Mouse (Mus musculus) layer of hippocampus, adult 2 months (tissue): Measurements from ENCODE around the gene Dnah5. TPM values are rescaled to one million over a fixed set of nuclear protein-coding genes. Genes with fewer than 3 reads are reported as not detected.
A peak's percentile ranks its signal among the peaks of the same experiment; 100 is the strongest.

Experiments
- DNase-seq, 2 experiments: peaks; one replicate each; pipeline ENCODE4 v3.0.0; 2022; ENCODE audit warnings: low spot score in 2 of 2
- H3K27ac ChIP-seq: fragments of 200-600 bp; 2 replicates; pipeline ENCODE4 v1.8.1; 2022
- H3K4me3 ChIP-seq: fragments of 200-600 bp; 2 replicates; pipeline ENCODE4 v1.8.1; 2022; ENCODE audit warnings: mild to moderate bottlenecking
- CTCF ChIP-seq: fragments of 200-600 bp; conservative IDR thresholded peaks from 2 replicates; pipeline ENCODE4 v1.8.1; 2022; ENCODE audit warnings: antibody characterized with exemption, mild to moderate bottlenecking, moderate library complexity
- long read RNA-seq, 2 experiments: library from polyadenylated mRNA; stranded (forward); transcript quantifications; one replicate each; pipeline ENCODE4 v2.0.0; 2021; ENCODE audit warnings: borderline mapping rate in 2 of 2
- total RNA-seq, 2 experiments: library from RNA; stranded (reverse); gene quantifications; 2 replicates each; pipeline ENCODE4 v1.2.3; 2021

Gene Dnah5
- 1 to 10 TPM; 3.5 to 4.5 TPM for total RNA-seq
- long read RNA-seq, experiment 1, partial matches to known transcripts, result 1 of 1 reads
- long read RNA-seq, experiment 1, other reads (novel, unspliced or antisense), result 0 of 1 reads
- long read RNA-seq, experiment 2, partial matches to known transcripts, result 1 of 1 reads
- long read RNA-seq, experiment 2, other reads (novel, unspliced or antisense), result 0 of 1 reads

- Histone ChIP-seq H3K4me3 (no peak within 1 kb of the TSS), H3K27ac (no peak within 1 kb of the TSS)
- TF ChIP-seq CTCF, result no peak
- DNase-seq, result no peak
Observed at GRCm38 (mm10) chr15:28203111-28204075, at the start of gene Dnah5. Gene Dnah5 (plus strand): TSS chr15:28203752.

- Histone ChIP-seq H3K4me3 (peak overlapping the region; percentile 59), H3K27ac (peak overlapping the region; percentile 83)
- TF ChIP-seq CTCF, result peak; percentile 63
- DNase-seq, result peak; percentile 28 to 48
Observed at GRCm38 (mm10) chr15:28154822-28155501, 48.6 kb upstream of the Dnah5 start.

- 0 out of 2 replicates have a peak overlapping the region, but pooled peaks have one; percentile 2 for H3K27ac ChIP-seq
Observed at GRCm38 (mm10) chr15:28158771-28159489, 44.6 kb upstream of the Dnah5 start.

GRCm38 (mm10) chr15:28162291-28162690 lies 41.3 kb upstream of the Dnah5 start:
- no peak for TF ChIP-seq CTCF
- no peak for DNase-seq
- Histone ChIP-seq H3K27ac (no peak overlapping the region), H3K4me3 (no peak overlapping the region)

More at GRCm38 (mm10) chr15:28158771-28159489, 44.6 kb upstream of the Dnah5 start:
- peak overlapping the region; percentile 57 for H3K4me3 ChIP-seq
- DNase-seq, result peak in 1 of 2 experiments; percentile 18
- TF ChIP-seq CTCF, result no peak

- Histone ChIP-seq H3K4me3 (no peak overlapping the region), H3K27ac (no peak overlapping the region)
- DNase-seq, result no peak
- no peak for TF ChIP-seq CTCF
Observed at GRCm38 (mm10) chr15:28165234-28165633, 38.3 kb upstream of the Dnah5 start.

- H3K4me3 ChIP-seq, result no peak overlapping the region
- no peak for TF ChIP-seq CTCF
- no peak overlapping the region for H3K27ac ChIP-seq
- DNase-seq, result no peak
Observed at GRCm38 (mm10) chr15:28166090-28166489, 37.5 kb upstream of the Dnah5 start.

- no peak overlapping the region for H3K27ac ChIP-seq
- DNase-seq, result no peak
- no peak for TF ChIP-seq CTCF
- no peak overlapping the region for H3K4me3 ChIP-seq
Observed at GRCm38 (mm10) chr15:28178951-28179350, 24.6 kb upstream of the Dnah5 start.

GRCm38 (mm10) chr15:28179556-28179955 lies 24.0 kb upstream of the Dnah5 start:
- TF ChIP-seq CTCF, result no peak
- no peak overlapping the region for H3K4me3 ChIP-seq

GRCm38 (mm10) chr15:28181862-28182261 lies 21.7 kb upstream of the Dnah5 start:
- Histone ChIP-seq H3K27ac (peak overlapping the region; percentile 80), H3K4me3 (peak overlapping the region; percentile 61)
- peak; percentile 66 to 81 for DNase-seq
- peak; percentile 95 for TF ChIP-seq CTCF

More at GRCm38 (mm10) chr15:28179556-28179955, 24.0 kb upstream of the Dnah5 start:
- no peak overlapping the region for H3K27ac ChIP-seq
- DNase-seq, result no peak

- H3K4me3 ChIP-seq, result no peak overlapping the region
- H3K27ac ChIP-seq, result no peak overlapping the region
- no peak for DNase-seq
- no peak for TF ChIP-seq CTCF
Observed at GRCm38 (mm10) chr15:28182567-28182966, 21.0 kb upstream of the Dnah5 start.

- TF ChIP-seq CTCF, result peak; percentile 95
- H3K4me3 ChIP-seq, result peak overlapping the region; percentile 24; the same call in 1 of the 2 replicates
- peak; percentile 63 to 85 for DNase-seq
- H3K27ac ChIP-seq, result no peak overlapping the region
Observed at GRCm38 (mm10) chr15:28187472-28188360, 15.8 kb upstream of the Dnah5 start.
